Mouse (Mus musculus) liver, embryonic 13.5 days (tissue): Measurements from ENCODE around the gene Eif2b4. TPM values are rescaled to one million over a fixed set of nuclear protein-coding genes. Genes with fewer than 3 reads are reported as not detected.

ENCODE experiments used
- ATAC-seq: fragments of 200-750 bp; cut with Nextera tagmentation; 2 replicates; pipeline ENCODE4 v1.8.0; 2017; ENCODE audit warnings: low read depth, mild to moderate bottlenecking, moderate number of reproducible peaks, moderate library complexity
- DNase-seq: peaks from one replicate; pipeline ENCODE4 v3.0.0; 2022
- H3K27ac ChIP-seq: fragments of 300-500 bp; sonication (generic); 2 replicates; pipeline ENCODE4 v1.5.1; 2015; ENCODE audit warnings: moderate library complexity, mild to moderate bottlenecking, inconsistent platforms
- H3K27me3 ChIP-seq: fragments of 300-500 bp; sonication (generic); 2 replicates; pipeline ENCODE4 v1.6.1; 2015; ENCODE audit warnings: mild to moderate bottlenecking, inconsistent platforms
- H3K36me3 ChIP-seq: fragments of 300-500 bp; sonication (generic); 2 replicates; pipeline ENCODE4 v1.6.1; 2015; ENCODE audit warnings: mild to moderate bottlenecking, inconsistent platforms
- H3K4me1 ChIP-seq: fragments of 300-500 bp; sonication (generic); replicated peaks from 2 replicates; pipeline ENCODE4 v1.6.1; 2015; ENCODE audit warnings: inconsistent platforms
- H3K4me2 ChIP-seq: fragments of 300-500 bp; sonication (generic); 2 replicates; pipeline ENCODE4 v1.6.1; 2015; ENCODE audit warnings: inconsistent platforms, mild to moderate bottlenecking, moderate library complexity
- H3K4me3 ChIP-seq: fragments of 300-500 bp; sonication (generic); replicated peaks from 2 replicates; pipeline ENCODE4 v1.5.1; 2015; ENCODE audit warnings: mild to moderate bottlenecking, inconsistent platforms
- H3K9ac ChIP-seq: fragments of 300-500 bp; sonication (generic); 2 replicates; pipeline ENCODE4 v1.6.1; 2015; ENCODE audit warnings: mild to moderate bottlenecking, inconsistent platforms
- H3K9me3 ChIP-seq: fragments of 300-500 bp; sonication (generic); replicated peaks from 2 replicates; pipeline ENCODE4 v1.6.1; 2016; ENCODE audit warnings: inconsistent platforms
- WGBS: fragments of 180-500 bp; shearing (Covaris S2); methylation state at CpG from one replicate; pipeline ENCODE4 v1.1.7; 2015; ENCODE audit not compliant: insufficient replicate concordance; 5-methylcytosine and 5-hydroxymethylcytosine counted together
- polyA plus RNA-seq: library from polyadenylated mRNA; unstranded; fragments of >200 nt; fragmentation: Nextera tagmentation; extraction: Ambion mirVana; gene quantifications from 2 replicates; pipeline ENCODE4 v1.2.1, GENCODE M21; 2015

Gene Eif2b4
- polyA plus RNA-seq, 1 experiment from 2014 or later = 57.1 TPM

- peak; percentile 56 for DNase-seq
- H3K4me2 ChIP-seq = peak overlapping the region; percentile 34
- H3K4me1 ChIP-seq = peaks cover 47% of the 10 kb centered on the region
- no peaks in the 10 kb centered on the region for H3K9me3 ChIP-seq
- H3K36me3 ChIP-seq = peaks cover 20% of the 10 kb centered on the region
- 16% methylated on average over 4 of the region's 4 CpGs for WGBS
- H3K27me3 ChIP-seq = no peaks in the 10 kb centered on the region
- H3K4me3 ChIP-seq = no peak overlapping the region
- peak overlapping the region; percentile 80 for H3K27ac ChIP-seq
- H3K9ac ChIP-seq = peak overlapping the region; percentile 26; the same call in 1 of the 2 replicates
- ATAC-seq = peak; percentile 49
Observed at GRCm38 (mm10) chr5:31183678-31184077, 9.6 kb downstream of the Eif2b4 start.

DNA sequence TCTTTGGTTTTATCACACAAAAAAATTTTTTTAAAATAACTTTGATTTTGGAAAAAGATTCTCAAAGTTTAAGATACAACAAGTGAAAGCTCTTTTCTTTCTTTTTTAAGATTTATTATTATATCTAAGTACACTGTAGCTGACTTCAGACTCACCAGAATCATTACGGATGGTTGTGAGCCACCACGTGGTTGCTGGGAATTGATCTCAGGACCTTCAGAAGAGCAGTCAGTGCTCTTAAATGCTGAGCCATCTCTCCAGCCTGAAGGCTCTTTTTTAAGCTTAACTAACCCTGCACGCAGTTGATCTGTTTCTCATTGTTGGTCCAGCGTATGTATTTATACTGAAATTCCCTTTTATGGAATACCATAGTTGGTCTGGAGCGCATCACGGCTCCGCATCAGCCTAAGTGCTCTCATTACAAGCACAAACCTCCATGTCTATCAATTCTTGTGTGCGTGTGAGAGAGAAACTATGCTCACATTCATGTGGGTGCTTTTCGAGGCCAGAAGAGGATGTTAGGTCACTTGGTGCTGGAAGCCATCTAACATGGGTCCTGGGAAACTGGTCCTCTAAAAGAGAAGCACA, 12.0 kb downstream of the Eif2b4 start:
- H3K9ac ChIP-seq = peak overlapping the region; percentile 23; the same call in 1 of the 2 replicates
- ATAC-seq = no peak
- H3K4me3 ChIP-seq = 0 out of 2 replicates have a peak overlapping the region, but pooled peaks have one; percentile 9
- peak overlapping the region; percentile 92; the same call in 1 of the 2 replicates for H3K4me2 ChIP-seq
- no peak for DNase-seq
- 87% methylated on average over 9 of the region's 9 CpGs for whole genome bisulfite sequencing
- H3K27me3 ChIP-seq = no peaks in the 10 kb centered on the region
- peaks cover 58% of the 10 kb centered on the region for H3K4me1 ChIP-seq
- H3K27ac ChIP-seq = no peak overlapping the region
- H3K36me3 ChIP-seq = peaks cover 4% of the 10 kb centered on the region; the same call in 1 of the 2 replicates
- H3K9me3 ChIP-seq = no peaks in the 10 kb centered on the region

GRCm38 (mm10) chr5:31179766-31180630, 13.2 kb downstream of the Eif2b4 start, which contains the start of the genes Gm29609 and Gtf3c2:
Gene Gm29609, minus strand, starts transcription at chr5:31179911.
Gene Gtf3c2, minus strand, starts transcription at chr5:31180144.
- Histone ChIP-seq H3K4me3 (peak within 1 kb of the TSS; percentile 96), H3K27me3 (no peaks in the 10 kb centered on the region), H3K4me2 (peak within 1 kb of the TSS; percentile 92), H3K27ac (peak within 1 kb of the TSS; percentile 98), H3K4me1 (peaks cover 53% of the 10 kb centered on the region), H3K9me3 (no peaks in the 10 kb centered on the region), H3K36me3 (peaks cover 8% of the 10 kb centered on the region), H3K9ac (peak within 1 kb of the TSS; percentile 89)
- WGBS = under 1% methylated on average over 59 of the region's 59 CpGs
- ATAC-seq (peak; percentile 91), DNase-seq (peak; percentile 83)

DNA sequence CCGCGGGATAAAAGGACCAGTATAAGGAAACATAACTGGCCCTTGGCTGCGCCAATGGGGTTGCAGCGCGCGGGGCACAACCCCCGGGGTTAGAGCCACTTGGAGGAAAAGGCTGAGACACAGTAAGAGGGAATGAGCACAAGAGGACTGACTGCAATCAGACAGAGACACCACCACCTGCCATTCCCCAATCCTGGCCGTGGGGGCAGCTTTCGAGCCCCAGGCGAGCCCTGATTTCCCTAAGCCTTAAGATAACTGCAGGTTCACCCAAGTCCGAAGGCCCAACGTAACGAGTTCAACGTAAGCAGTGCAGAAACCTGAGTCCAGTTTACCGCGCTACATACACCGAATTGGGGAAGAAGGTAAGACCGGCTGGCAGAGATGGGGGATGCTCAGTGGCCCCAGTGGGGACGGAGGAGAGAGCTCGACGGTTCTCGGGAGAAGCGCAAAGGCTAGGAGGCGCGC, 13.9 kb downstream of the Eif2b4 start:
- under 1% methylated on average over 25 of the region's 25 CpGs for WGBS
- Histone ChIP-seq H3K4me2 (peak overlapping the region; percentile 92), H3K9ac (peak overlapping the region; percentile 89), H3K4me1 (peaks cover 46% of the 10 kb centered on the region), H3K36me3 (peaks cover 14% of the 10 kb centered on the region), H3K27me3 (no peaks in the 10 kb centered on the region), H3K27ac (peak overlapping the region; percentile 98), H3K4me3 (peak overlapping the region; percentile 96), H3K9me3 (no peaks in the 10 kb centered on the region)
- ATAC-seq (peak; percentile 49), DNase-seq (peak; percentile 52)

GRCm38 (mm10) chr5:31168630-31169029, 24.6 kb downstream of the Eif2b4 start:
- Histone ChIP-seq H3K36me3 (peaks cover 97% of the 10 kb centered on the region), H3K4me1 (peaks cover 21% of the 10 kb centered on the region), H3K9ac (no peak overlapping the region), H3K4me3 (no peak overlapping the region), H3K27ac (no peak overlapping the region), H3K9me3 (no peaks in the 10 kb centered on the region), H3K27me3 (no peaks in the 10 kb centered on the region), H3K4me2 (no peak overlapping the region)
- WGBS = 89% methylated on average over 4 of the region's 4 CpGs
- no peak for DNase-seq
- ATAC-seq = no peak

DNA sequence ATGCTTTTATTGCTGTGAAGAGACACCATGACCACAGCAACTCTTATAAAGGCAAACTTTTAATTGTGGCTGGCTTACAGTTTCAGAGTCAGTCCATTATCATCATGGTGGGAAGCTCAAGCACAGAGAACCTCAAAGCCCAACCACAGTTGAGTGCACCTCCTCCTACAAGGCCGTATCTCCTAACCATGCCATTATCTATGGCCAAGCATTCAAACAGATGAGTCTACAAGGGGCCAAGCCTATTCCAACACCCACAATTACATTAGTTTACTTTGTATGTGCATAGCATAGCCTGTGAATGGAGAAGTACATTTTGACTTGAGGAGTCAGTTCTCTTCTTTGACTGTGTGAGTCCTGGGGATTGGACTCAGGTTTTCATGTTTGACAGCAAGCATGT, 28.4 kb downstream of the Eif2b4 start:
- DNase-seq (no peak), ATAC-seq (peak; percentile 82)
- peaks cover 35% of the 10 kb centered on the region for H3K4me1 ChIP-seq
- no peak overlapping the region for H3K4me2 ChIP-seq
- H3K4me3 ChIP-seq = no peak overlapping the region
- WGBS = 36% methylated on average over 1 of the region's 1 CpGs
- H3K27ac ChIP-seq = peak overlapping the region; percentile 8
- peaks cover 92% of the 10 kb centered on the region for H3K36me3 ChIP-seq
- no peak overlapping the region for H3K9ac ChIP-seq
- no peaks in the 10 kb centered on the region for H3K27me3 ChIP-seq
- H3K9me3 ChIP-seq = no peaks in the 10 kb centered on the region

GRCm38 (mm10) chr5:31162462-31162861, 30.8 kb downstream of the Eif2b4 start:
- peaks cover 92% of the 10 kb centered on the region for H3K36me3 ChIP-seq
- DNase-seq (no peak), ATAC-seq (peak; percentile 72)
- H3K27me3 ChIP-seq = no peaks in the 10 kb centered on the region
- H3K4me1 ChIP-seq = peaks cover 35% of the 10 kb centered on the region
- H3K4me3 ChIP-seq = no peak overlapping the region
- no peaks in the 10 kb centered on the region for H3K9me3 ChIP-seq
- H3K4me2 ChIP-seq = no peak overlapping the region
- no peak overlapping the region for H3K27ac ChIP-seq
- H3K9ac ChIP-seq = no peak overlapping the region

- Histone ChIP-seq H3K27ac (peak within 1 kb of the TSS; percentile 20), H3K4me2 (peak within 1 kb of the TSS; percentile 75), H3K4me3 (peak within 1 kb of the TSS; percentile 72), H3K9ac (peak within 1 kb of the TSS; percentile 77), H3K4me1 (peaks cover 26% of the 10 kb centered on the region), H3K36me3 (peaks cover 34% of the 10 kb centered on the region), H3K9me3 (no peaks in the 10 kb centered on the region), H3K27me3 (no peaks in the 10 kb centered on the region)
- peak; percentile 94 for ATAC-seq
- peak; percentile 69 for DNase-seq
- WGBS = under 1% methylated on average over 19 of the region's 19 CpGs
Observed at GRCm38 (mm10) chr5:31154152-31154553, 39.1 kb downstream of the Eif2b4 start, which contains the start of gene Mpv17. Gene Mpv17, minus strand, starts transcription at chr5:31154251.

GRCm38 (mm10) chr5:31153516-31154151, 39.6 kb downstream of the Eif2b4 start:
- WGBS = 34% methylated on average over 6 of the region's 6 CpGs
- H3K4me1 ChIP-seq = peaks cover 26% of the 10 kb centered on the region
- no peaks in the 10 kb centered on the region for H3K9me3 ChIP-seq
- no peaks in the 10 kb centered on the region for H3K27me3 ChIP-seq
- DNase-seq = no peak
- ATAC-seq = peak; percentile 7; the same call in 1 of the 2 replicates
- H3K9ac ChIP-seq = peak overlapping the region; percentile 77
- H3K27ac ChIP-seq = no peak overlapping the region
- peak overlapping the region; percentile 75 for H3K4me2 ChIP-seq
- H3K36me3 ChIP-seq = peaks cover 29% of the 10 kb centered on the region
- peak overlapping the region; percentile 72 for H3K4me3 ChIP-seq

GRCm38 (mm10) chr5:31151746-31152145, 41.5 kb downstream of the Eif2b4 start:
- Histone ChIP-seq H3K27me3 (no peaks in the 10 kb centered on the region), H3K27ac (no peak overlapping the region), H3K9ac (no peak overlapping the region), H3K9me3 (no peaks in the 10 kb centered on the region), H3K4me2 (no peak overlapping the region), H3K4me1 (peaks cover 26% of the 10 kb centered on the region), H3K4me3 (no peak overlapping the region), H3K36me3 (peaks cover 10% of the 10 kb centered on the region)
- DNase-seq (no peak), ATAC-seq (no peak)
- 80% methylated on average over 3 of the region's 3 CpGs for WGBS

DNA sequence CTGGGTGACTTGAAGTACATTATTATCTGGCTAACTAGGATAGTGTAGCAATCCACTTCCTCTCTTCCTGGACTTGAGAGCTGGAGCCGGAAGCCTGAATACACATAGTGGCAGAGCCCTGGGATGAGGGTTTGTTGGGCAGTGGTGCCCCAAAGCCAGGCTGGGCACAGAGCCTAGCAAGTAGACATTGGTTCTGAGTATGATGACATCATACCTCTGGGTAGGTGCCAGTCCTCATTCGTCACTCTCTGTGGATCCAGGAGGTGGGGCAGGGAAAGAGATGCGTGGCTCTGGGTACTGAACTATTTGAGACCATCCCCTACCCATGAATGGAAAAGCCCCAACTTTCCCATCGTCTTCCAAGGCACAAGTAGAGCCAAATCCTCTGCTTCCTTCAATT, 43.4 kb downstream of the Eif2b4 start:
- 79% methylated on average over 4 of the region's 4 CpGs for WGBS
- H3K27me3 ChIP-seq = no peaks in the 10 kb centered on the region
- H3K27ac ChIP-seq = no peak overlapping the region
- ATAC-seq = no peak
- H3K9ac ChIP-seq = no peak overlapping the region
- H3K9me3 ChIP-seq = no peaks in the 10 kb centered on the region
- DNase-seq = no peak
- peaks cover 23% of the 10 kb centered on the region for H3K4me1 ChIP-seq
- H3K4me3 ChIP-seq = no peak overlapping the region
- no peak overlapping the region for H3K4me2 ChIP-seq
- peaks cover 7% of the 10 kb centered on the region for H3K36me3 ChIP-seq
